Mouse (Mus musculus) central nervous system, embryonic 11.5 days (tissue): ENCODE results near the gene Sub1. TPM values are rescaled to one million over a fixed set of nuclear protein-coding genes. Genes with fewer than 3 reads are reported as not detected.

ENCODE experiments used
- polyA plus RNA-seq: library from polyadenylated mRNA; depleted of rRNA; stranded (reverse); fragments of >200 nt; gene quantifications from 2 replicates; pipeline ENCODE4 v1.2.3, GENCODE M21; 2012; rRNA removed

The Sub1 gene
- polyA plus RNA-seq, result 287 and 373 TPM in 2 replicates

GRCm38 (mm10) chr15:11996883-11997282 is at the start of gene Sub1:
Gene Sub1 (minus strand): TSS chr15:11996983.

Other genes starting within 250 kb of the Sub1 start
- 8.8 and 9.6 TPM in 2 replicates for gene Npr3, start 89.7 kb downstream of the Sub1 start, polyA plus RNA-seq
- 78.4 and 103 TPM in 2 replicates for gene Zfr, start 120.8 kb upstream of the Sub1 start, polyA plus RNA-seq
- 12.2 and 18.7 TPM in 2 replicates for gene Mtmr12, start 208.0 kb upstream of the Sub1 start, polyA plus RNA-seq